Mouse (Mus musculus) spleen, adult 18-20 months (tissue): ENCODE measurements around the gene Gstm6.
A peak's percentile ranks its signal among the peaks of the same experiment; 100 is the strongest.
"Not testable (repeated sequence)": the region's sequence is repeated elsewhere in the genome, so short reads cannot be mapped to it uniquely, and the experiment has no call there.

Experiments used
- DNase-seq, 2 experiments: peaks; one replicate each; pipeline ENCODE4 v3.0.0; 2022; ENCODE audit warnings: mixed read lengths in 2 of 2

Gstm6 gene

GRCm38 (mm10) chr3:107943239-107943990 lies at the start of gene Gstm6:
Gene Gstm6 (minus strand): TSS chr3:107943749.
- no peak for DNase-seq

GRCm38 (mm10) chr3:107986041-107986562 lies 42.6 kb upstream of the Gstm6 start, which contains the start of gene Gstm2:
Gene Gstm2 (minus strand): TSS chr3:107986453.
- DNase-seq, result no peak

- DNase-seq, result not testable (repeated sequence)
These were observed 41.6 kb upstream of the Gstm6 start for GRCm38 (mm10) chr3:107985141-107985540.

GRCm38 (mm10) chr3:107984471-107984870 lies 40.9 kb upstream of the Gstm6 start:
- no peak for DNase-seq

- no peak for DNase-seq
These were observed 40.2 kb upstream of the Gstm6 start for GRCm38 (mm10) chr3:107983771-107984170.

- DNase-seq, result no peak
These were observed 39.2 kb upstream of the Gstm6 start for GRCm38 (mm10) chr3:107982726-107983125.

- DNase-seq, result no peak
These were observed 37.7 kb upstream of the Gstm6 start for GRCm38 (mm10) chr3:107981261-107981660.

GRCm38 (mm10) chr3:107977691-107978090 lies 34.1 kb upstream of the Gstm6 start:
- DNase-seq, result no peak

GRCm38 (mm10) chr3:107974237-107974636 lies 30.7 kb upstream of the Gstm6 start:
- no peak for DNase-seq

GRCm38 (mm10) chr3:107972070-107972469 lies 28.5 kb upstream of the Gstm6 start:
- DNase-seq, result no peak

- not testable (repeated sequence) for DNase-seq
These were observed 27.6 kb upstream of the Gstm6 start for GRCm38 (mm10) chr3:107971101-107971500.

GRCm38 (mm10) chr3:107968724-107969395 lies 25.3 kb upstream of the Gstm6 start, which contains the start of gene Gstm3:
Gene Gstm3 (minus strand): TSS chr3:107969283.
- DNase-seq, result no peak

- DNase-seq, result no peak
These were observed 23.1 kb upstream of the Gstm6 start for GRCm38 (mm10) chr3:107966631-107967030.

- DNase-seq, result no peak
These were observed 22.0 kb upstream of the Gstm6 start for GRCm38 (mm10) chr3:107965592-107965991.

- no peak for DNase-seq
These were observed 21.2 kb upstream of the Gstm6 start for GRCm38 (mm10) chr3:107964656-107965308.

- DNase-seq, result no peak
These were observed 20.5 kb upstream of the Gstm6 start for GRCm38 (mm10) chr3:107964026-107964425.

- DNase-seq, result not testable (repeated sequence)
These were observed 11.7 kb upstream of the Gstm6 start for GRCm38 (mm10) chr3:107955260-107955659.

- no peak for DNase-seq
These were observed 10.4 kb upstream of the Gstm6 start for GRCm38 (mm10) chr3:107953906-107954305.

- peak in 1 of 2 experiments; percentile 35 for DNase-seq
These were observed 9.8 kb upstream of the Gstm6 start for GRCm38 (mm10) chr3:107953328-107953755.

GRCm38 (mm10) chr3:107950531-107950930 lies 7.0 kb upstream of the Gstm6 start:
- no peak for DNase-seq

- not testable (repeated sequence) for DNase-seq
These were observed 5.9 kb upstream of the Gstm6 start for GRCm38 (mm10) chr3:107949461-107949860.

- no peak for DNase-seq
These were observed 2.2 kb upstream of the Gstm6 start for GRCm38 (mm10) chr3:107945729-107946128.

GRCm38 (mm10) chr3:107941261-107941660 lies 2.3 kb downstream of the Gstm6 start:
- no peak for DNase-seq
